Mouse (Mus musculus): ENCODE measurements around the gene Adipor2. TPM values are rescaled to one million over a fixed set of nuclear protein-coding genes. Genes with fewer than 3 reads are reported as not detected.

Gene Adipor2
- polyA plus RNA-seq, 1 experiment = 21.4 TPM

GRCm38 (mm10) chr6:119420357-119420756 lies 2.9 kb upstream of the Adipor2 start:
- H3K27ac ChIP-seq (ENCODE audit: insufficient read depth, low read length) = no peak overlapping the region
- H3K4me1 ChIP-seq (ENCODE audit: control insufficient read depth, insufficient read depth, insufficient read length) = no peaks in the 10 kb centered on the region
- 92% methylated on average over 5 of the region's 5 CpGs for WGBS
- no peak for DNase-seq (ENCODE audit: low read depth in 1 of 2, low spot score in 2 of 2)
- TF ChIP-seq CTCF (IDR thresholded peaks at IDR 0.05; ENCODE audit: extremely low read depth, insufficient read depth, insufficient read length, insufficient replicate concordance) = no peak
- no peak for TF ChIP-seq POLR2A (IDR thresholded peaks at IDR 0.05; ENCODE audit: low read depth, low read length)
- H3K27me3 ChIP-seq (ENCODE audit: control insufficient read depth, insufficient read depth, low read length) = no peaks in the 10 kb centered on the region
- H3K4me3 ChIP-seq (ENCODE audit: extremely low read depth, insufficient read depth, insufficient read length) = no peak overlapping the region
- H3K36me3 ChIP-seq (ENCODE audit: control insufficient read depth, insufficient read depth, low read length) = no peaks in the 10 kb centered on the region

DNA sequence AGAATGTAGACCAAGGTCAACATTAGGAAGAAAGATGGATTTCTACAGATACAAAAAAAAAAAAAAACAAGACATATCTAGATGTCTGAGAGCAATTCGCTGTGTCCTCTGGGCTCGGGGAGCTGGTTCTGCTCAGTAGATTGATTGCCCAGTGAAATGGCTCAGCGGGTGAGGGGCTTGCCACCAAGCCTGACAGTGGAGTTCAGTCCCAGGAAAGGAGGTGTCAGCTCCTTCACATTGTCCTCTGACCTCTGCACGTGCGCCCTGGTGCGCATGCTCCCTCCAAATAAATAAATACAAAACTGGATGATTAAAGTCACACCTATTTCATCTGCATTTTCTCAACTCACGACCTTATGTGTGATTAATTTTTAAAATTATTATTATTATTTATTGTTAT lies 1.9 kb upstream of the Adipor2 start:
- TF ChIP-seq CTCF (IDR thresholded peaks at IDR 0.05; ENCODE audit: extremely low read depth, insufficient read depth, insufficient read length, insufficient replicate concordance) = no peak
- TF ChIP-seq POLR2A (IDR thresholded peaks at IDR 0.05; ENCODE audit: low read depth, low read length) = no peak
- H3K4me1 ChIP-seq (ENCODE audit: control insufficient read depth, insufficient read depth, insufficient read length) = no peaks in the 10 kb centered on the region
- no peaks in the 10 kb centered on the region for H3K27me3 ChIP-seq (ENCODE audit: control insufficient read depth, insufficient read depth, low read length)
- H3K27ac ChIP-seq (ENCODE audit: insufficient read depth, low read length) = no peak overlapping the region
- no peak overlapping the region for H3K4me3 ChIP-seq (ENCODE audit: extremely low read depth, insufficient read depth, insufficient read length)
- no peaks in the 10 kb centered on the region for H3K36me3 ChIP-seq (ENCODE audit: control insufficient read depth, insufficient read depth, low read length)
- no peak for DNase-seq (ENCODE audit: low read depth in 1 of 2, low spot score in 2 of 2)
- 95% methylated on average over 7 of the region's 7 CpGs for WGBS

DNA sequence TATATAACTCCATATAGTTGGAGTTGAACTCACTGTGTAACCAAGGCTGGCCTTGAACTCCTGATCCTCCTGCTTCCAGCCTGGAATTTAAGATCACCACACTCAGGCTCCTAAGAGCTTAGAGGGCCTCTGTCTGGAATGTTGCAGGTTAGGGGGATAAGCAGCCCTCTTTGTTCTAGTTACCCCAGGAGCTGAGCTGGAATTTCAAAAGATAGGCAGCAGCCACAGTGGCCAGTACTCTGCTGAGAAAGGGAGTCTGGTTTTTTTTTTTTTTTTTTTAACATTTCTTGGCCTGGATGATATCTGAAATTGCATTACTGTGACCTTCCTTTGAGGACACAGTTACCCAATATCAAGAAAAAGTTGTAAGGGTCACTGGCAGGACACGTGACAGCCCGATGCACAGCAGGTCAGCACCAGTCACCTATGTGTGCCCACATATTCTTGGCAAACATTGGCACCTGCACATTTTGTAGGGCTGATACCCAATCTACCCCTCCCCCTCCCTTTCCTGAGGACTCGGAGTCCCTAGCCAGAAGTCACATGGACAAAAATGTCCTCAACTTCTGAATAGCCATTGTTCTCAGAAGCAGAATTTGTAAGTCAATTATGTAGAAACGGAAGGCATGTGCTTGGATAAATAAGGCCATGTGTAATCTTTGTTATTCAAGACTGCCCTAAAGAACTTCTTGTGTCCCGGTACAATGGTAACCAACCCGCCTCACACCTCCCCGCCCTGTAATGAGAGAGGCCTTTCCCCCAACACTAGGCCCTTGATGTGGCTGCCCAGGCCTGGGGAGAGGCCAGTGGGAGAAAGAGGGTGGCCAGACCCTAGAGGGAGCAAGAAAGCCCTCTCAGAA lies 1.1 kb upstream of the Adipor2 start:
- Histone ChIP-seq H3K27me3 (ENCODE audit: control insufficient read depth, insufficient read depth, low read length) (no peaks in the 10 kb centered on the region), H3K4me1 (ENCODE audit: control insufficient read depth, insufficient read depth, insufficient read length) (no peaks in the 10 kb centered on the region), H3K36me3 (ENCODE audit: control insufficient read depth, insufficient read depth, low read length) (no peaks in the 10 kb centered on the region), H3K27ac (ENCODE audit: insufficient read depth, low read length) (no peak overlapping the region), H3K4me3 (ENCODE audit: extremely low read depth, insufficient read depth, insufficient read length) (no peak overlapping the region)
- TF ChIP-seq POLR2A (IDR thresholded peaks at IDR 0.05; ENCODE audit: low read depth, low read length) (no peak), CTCF (IDR thresholded peaks at IDR 0.05; ENCODE audit: extremely low read depth, insufficient read depth, insufficient read length, insufficient replicate concordance) (no peak)
- WGBS = 88% methylated on average over 7 of the region's 7 CpGs
- DNase-seq (ENCODE audit: low read depth in 1 of 2, low spot score in 2 of 2) = no peak

GRCm38 (mm10) chr6:119417821-119418220 lies 317 bp upstream of the Adipor2 start:
- no peak overlapping the region for H3K4me3 ChIP-seq (ENCODE audit: extremely low read depth, insufficient read depth, insufficient read length)
- DNase-seq (ENCODE audit: low read depth in 1 of 2, low spot score in 2 of 2) = no peak

GRCm38 (mm10) chr6:119416643-119417042 lies 861 bp downstream of the Adipor2 start:
- Histone ChIP-seq H3K27ac (ENCODE audit: insufficient read depth, low read length) (no peak overlapping the region), H3K4me3 (ENCODE audit: extremely low read depth, insufficient read depth, insufficient read length) (no peak overlapping the region)

More at GRCm38 (mm10) chr6:119417821-119418220, 317 bp upstream of the Adipor2 start:
- no peak overlapping the region for H3K27ac ChIP-seq (ENCODE audit: insufficient read depth, low read length)
- TF ChIP-seq POLR2A (IDR thresholded peaks at IDR 0.05; ENCODE audit: low read depth, low read length) (no peak), CTCF (IDR thresholded peaks at IDR 0.05; ENCODE audit: extremely low read depth, insufficient read depth, insufficient read length, insufficient replicate concordance) (no peak)
- H3K27me3 ChIP-seq (ENCODE audit: control insufficient read depth, insufficient read depth, low read length) = no peaks in the 10 kb centered on the region
- no peaks in the 10 kb centered on the region for H3K36me3 ChIP-seq (ENCODE audit: control insufficient read depth, insufficient read depth, low read length)
- WGBS = 80% methylated on average over 7 of the region's 7 CpGs
- no peaks in the 10 kb centered on the region for H3K4me1 ChIP-seq (ENCODE audit: control insufficient read depth, insufficient read depth, insufficient read length)

GRCm38 (mm10) chr6:119414262-119415043 lies 3.1 kb downstream of the Adipor2 start:
- Histone ChIP-seq H3K27me3 (ENCODE audit: control insufficient read depth, insufficient read depth, low read length) (no peaks in the 10 kb centered on the region), H3K4me3 (ENCODE audit: extremely low read depth, insufficient read depth, insufficient read length) (no peak overlapping the region), H3K36me3 (ENCODE audit: control insufficient read depth, insufficient read depth, low read length) (no peaks in the 10 kb centered on the region), H3K27ac (ENCODE audit: insufficient read depth, low read length) (no peak overlapping the region), H3K4me1 (ENCODE audit: control insufficient read depth, insufficient read depth, insufficient read length) (no peaks in the 10 kb centered on the region)
- WGBS = 72% methylated on average over 15 of the region's 15 CpGs
- TF ChIP-seq CTCF (IDR thresholded peaks at IDR 0.05; ENCODE audit: extremely low read depth, insufficient read depth, insufficient read length, insufficient replicate concordance) (no peak), POLR2A (IDR thresholded peaks at IDR 0.05; ENCODE audit: low read depth, low read length) (no peak)
- no peak for DNase-seq (ENCODE audit: low read depth in 1 of 2, low spot score in 2 of 2)

More at GRCm38 (mm10) chr6:119416643-119417042, 861 bp downstream of the Adipor2 start:
- WGBS = 56% methylated on average over 6 of the region's 6 CpGs
- TF ChIP-seq CTCF (IDR thresholded peaks at IDR 0.05; ENCODE audit: extremely low read depth, insufficient read depth, insufficient read length, insufficient replicate concordance) (no peak), POLR2A (IDR thresholded peaks at IDR 0.05; ENCODE audit: low read depth, low read length) (no peak)
- H3K4me1 ChIP-seq (ENCODE audit: control insufficient read depth, insufficient read depth, insufficient read length) = no peaks in the 10 kb centered on the region
- DNase-seq (ENCODE audit: low read depth in 1 of 2, low spot score in 2 of 2) = no peak
- no peaks in the 10 kb centered on the region for H3K36me3 ChIP-seq (ENCODE audit: control insufficient read depth, insufficient read depth, low read length)
- H3K27me3 ChIP-seq (ENCODE audit: control insufficient read depth, insufficient read depth, low read length) = no peaks in the 10 kb centered on the region

All from spleen, adult 2 months (tissue).